Mouse (Mus musculus) C2C12 (cell line): ENCODE measurements around the gene Fscn2. TPM values are rescaled to one million over a fixed set of nuclear protein-coding genes. Genes with fewer than 3 reads are reported as not detected.

Experiments used
- H3K27me3 ChIP-seq: one replicate; pipeline ENCODE4 v1.6.1; 2011; ENCODE audit not compliant: control insufficient read depth, insufficient read depth, insufficient read length
- H3K36me3 ChIP-seq: one replicate; pipeline ENCODE4 v1.6.1; 2011; ENCODE audit not compliant: control insufficient read depth, insufficient read depth
- H3K4me3 ChIP-seq: one replicate; pipeline ENCODE4 v1.5.1; 2011; ENCODE audit warnings: mild to moderate bottlenecking, control low read depth; ENCODE audit not compliant: poor library complexity, insufficient read depth, severe bottlenecking
- H3K79me2 ChIP-seq: one replicate; pipeline ENCODE4 v1.6.1; 2011; ENCODE audit not compliant: control insufficient read depth, insufficient read depth
- H3K79me3 ChIP-seq: one replicate; pipeline ENCODE4 v1.6.1; 2011; ENCODE audit warnings: low read depth, control low read depth
- H3ac ChIP-seq: one replicate; pipeline ENCODE3; 2011; ENCODE audit warnings: low read depth; ENCODE audit not compliant: control insufficient read depth, insufficient read length
- CEBPB ChIP-seq: IDR thresholded peaks from one replicate; pipeline ENCODE4 v1.6.1; 2011; ENCODE audit warnings: low read depth, mild to moderate bottlenecking, control low read depth, moderate library complexity
- CTCF ChIP-seq: IDR thresholded peaks from one replicate; pipeline ENCODE4 v1.5.1; 2011; ENCODE audit not compliant: control insufficient read depth, insufficient read depth, insufficient read length
- FOSL1 ChIP-seq: IDR thresholded peaks from one replicate; pipeline ENCODE4 v1.8.0; 2011; ENCODE audit warnings: mild to moderate bottlenecking, low read length; ENCODE audit not compliant: poor library complexity, insufficient read depth, severe bottlenecking
- MAX ChIP-seq: IDR thresholded peaks from one replicate; pipeline ENCODE4 v1.6.1; 2011; ENCODE audit warnings: mild to moderate bottlenecking, control low read depth
- MYOD1 ChIP-seq: IDR thresholded peaks from one replicate; pipeline ENCODE4 v1.6.1; 2011; ENCODE audit warnings: low read depth; ENCODE audit not compliant: control insufficient read depth, insufficient read length
- MYOG ChIP-seq: IDR thresholded peaks from one replicate; pipeline ENCODE4 v1.6.1; 2011; ENCODE audit not compliant: control insufficient read depth, insufficient read length; ENCODE audit errors: extremely low read depth
- USF1 ChIP-seq: IDR thresholded peaks from one replicate; pipeline ENCODE4 v1.6.1; 2011; ENCODE audit warnings: low read depth, mild to moderate bottlenecking, control low read depth, moderate library complexity
- polyA plus RNA-seq: library from polyadenylated mRNA; unstranded; fragments of >200 nt; fragmentation: generic; extraction: Trizol; gene quantifications from one replicate; pipeline ENCODE4 v1.2.1, GENCODE M21; 2012; ENCODE audit warnings: missing spikeins

The Fscn2 gene
- polyA plus RNA-seq, 1 experiment, result 0.25 TPM

GRCm38 (mm10) chr11:120352571-120353290 is 8.6 kb upstream of the Fscn2 start:
- peaks cover 39% of the 10 kb centered on the region for H3K79me2 ChIP-seq
- TF ChIP-seq USF1 (no peak), MAX (peak; percentile 32)
- no peaks in the 10 kb centered on the region for H3K27me3 ChIP-seq
- H3K36me3 ChIP-seq, result no peaks in the 10 kb centered on the region
- peak overlapping the region; percentile 0 for H3ac ChIP-seq
- no peak overlapping the region for H3K4me3 ChIP-seq
- H3K79me3 ChIP-seq, result peaks cover 13% of the 10 kb centered on the region

GRCm38 (mm10) chr11:120353500-120354303 is 7.6 kb upstream of the Fscn2 start:
- no peak for TF ChIP-seq CEBPB
- TF ChIP-seq USF1, result no peak
- TF ChIP-seq MYOG, result no peak
- peak; percentile 79 for TF ChIP-seq CTCF
- peak; percentile 75 for TF ChIP-seq FOSL1
- TF ChIP-seq MYOD1, result peak; percentile 29
- peak; percentile 48 for TF ChIP-seq MAX
- Histone ChIP-seq H3K36me3 (no peaks in the 10 kb centered on the region), H3K27me3 (no peaks in the 10 kb centered on the region), H3K79me3 (peaks cover 10% of the 10 kb centered on the region), H3K4me3 (no peak overlapping the region), H3K79me2 (peaks cover 29% of the 10 kb centered on the region), H3ac (peak overlapping the region; percentile 8)

GRCm38 (mm10) chr11:120354304-120355276 is 6.7 kb upstream of the Fscn2 start:
- H3K79me2 ChIP-seq, result peaks cover 20% of the 10 kb centered on the region
- H3K36me3 ChIP-seq, result no peaks in the 10 kb centered on the region
- H3K27me3 ChIP-seq, result no peaks in the 10 kb centered on the region
- H3ac ChIP-seq, result no peak overlapping the region
- H3K79me3 ChIP-seq, result peaks cover 2% of the 10 kb centered on the region
- TF ChIP-seq CTCF (no peak), FOSL1 (no peak), MYOD1 (no peak), CEBPB (no peak), USF1 (no peak), MAX (no peak), MYOG (no peak)
- H3K4me3 ChIP-seq, result no peak overlapping the region

GRCm38 (mm10) chr11:120355277-120356039 is 5.9 kb upstream of the Fscn2 start:
- peaks cover 18% of the 10 kb centered on the region for H3K79me2 ChIP-seq
- no peaks in the 10 kb centered on the region for H3K36me3 ChIP-seq
- H3K4me3 ChIP-seq, result no peak overlapping the region
- H3K79me3 ChIP-seq, result peaks cover 2% of the 10 kb centered on the region
- H3ac ChIP-seq, result no peak overlapping the region
- TF ChIP-seq CEBPB, result no peak
- TF ChIP-seq FOSL1, result no peak
- no peak for TF ChIP-seq MYOG
- TF ChIP-seq CTCF, result no peak
- no peak for TF ChIP-seq USF1
- TF ChIP-seq MYOD1, result no peak
- TF ChIP-seq MAX, result no peak
- no peaks in the 10 kb centered on the region for H3K27me3 ChIP-seq

GRCm38 (mm10) chr11:120356319-120356840 is 5.0 kb upstream of the Fscn2 start:
- Histone ChIP-seq H3K36me3 (no peaks in the 10 kb centered on the region), H3K4me3 (no peak overlapping the region), H3ac (no peak overlapping the region), H3K79me3 (peaks cover 2% of the 10 kb centered on the region), H3K79me2 (peaks cover 8% of the 10 kb centered on the region), H3K27me3 (no peaks in the 10 kb centered on the region)
- TF ChIP-seq FOSL1, result no peak
- no peak for TF ChIP-seq MAX
- TF ChIP-seq CTCF, result no peak
- no peak for TF ChIP-seq MYOD1
- TF ChIP-seq MYOG, result no peak
- TF ChIP-seq CEBPB, result no peak
- no peak for TF ChIP-seq USF1
